Mouse (Mus musculus): ENCODE results near the gene Phldb3. TPM values are rescaled to one million over a fixed set of nuclear protein-coding genes. Genes with fewer than 3 reads are reported as not detected.
A peak's percentile ranks its signal among the peaks of the same experiment; 100 is the strongest.
"Not testable (repeated sequence)": the region's sequence is repeated elsewhere in the genome, so short reads cannot be mapped to it uniquely, and the experiment has no call there.

Phldb3 gene
- total RNA-seq, 2 experiments from 2014 or later = 1.8 to 13.5 TPM

- peak; percentile 70 for ATAC-seq (replicated peaks; ENCODE audit: poor library complexity, severe bottlenecking)
Measured at GRCm38 (mm10) chr7:24593621-24594308, 16.8 kb upstream of the Phldb3 start.

- ATAC-seq (replicated peaks; ENCODE audit: poor library complexity, severe bottlenecking) = no peak
Measured at GRCm38 (mm10) chr7:24594309-24594803, 16.2 kb upstream of the Phldb3 start.

GRCm38 (mm10) chr7:24595464-24595863, 15.1 kb upstream of the Phldb3 start:
- ATAC-seq (replicated peaks; ENCODE audit: poor library complexity, severe bottlenecking) = peak; percentile 75

- no peak for ATAC-seq (replicated peaks; ENCODE audit: poor library complexity, severe bottlenecking)
Measured at GRCm38 (mm10) chr7:24598121-24598520, 12.4 kb upstream of the Phldb3 start.

- no peak for ATAC-seq (replicated peaks; ENCODE audit: poor library complexity, severe bottlenecking)
Measured at GRCm38 (mm10) chr7:24599211-24600067, 11.1 kb upstream of the Phldb3 start.

- ATAC-seq (replicated peaks; ENCODE audit: poor library complexity, severe bottlenecking) = peak; percentile 97
Measured at GRCm38 (mm10) chr7:24600941-24601597, 9.5 kb upstream of the Phldb3 start.

GRCm38 (mm10) chr7:24605561-24605960, 5.0 kb upstream of the Phldb3 start:
- ATAC-seq (replicated peaks; ENCODE audit: poor library complexity, severe bottlenecking) = no peak

GRCm38 (mm10) chr7:24606046-24606445, 4.5 kb upstream of the Phldb3 start:
- no peak for ATAC-seq (replicated peaks; ENCODE audit: poor library complexity, severe bottlenecking)

- peak; percentile 72 for ATAC-seq (replicated peaks; ENCODE audit: poor library complexity, severe bottlenecking)
Measured at GRCm38 (mm10) chr7:24608017-24608416, 2.5 kb upstream of the Phldb3 start.

- peak; percentile 28 for ATAC-seq (replicated peaks; ENCODE audit: poor library complexity, severe bottlenecking)
Measured at GRCm38 (mm10) chr7:24608561-24608960, 2.0 kb upstream of the Phldb3 start.

GRCm38 (mm10) chr7:24610879-24611494, 424 bp downstream of the Phldb3 start:
- peak; percentile 73 for ATAC-seq (replicated peaks; ENCODE audit: poor library complexity, severe bottlenecking)

GRCm38 (mm10) chr7:24611709-24612108, 1.1 kb downstream of the Phldb3 start:
- no peak for ATAC-seq (replicated peaks; ENCODE audit: poor library complexity, severe bottlenecking)

- ATAC-seq (replicated peaks; ENCODE audit: poor library complexity, severe bottlenecking) = 0 out of 2 replicates have a peak, but pooled peaks have one; percentile 4
Measured at GRCm38 (mm10) chr7:24612308-24612910, 1.8 kb downstream of the Phldb3 start.

- no peak for ATAC-seq (replicated peaks; ENCODE audit: poor library complexity, severe bottlenecking)
Measured at GRCm38 (mm10) chr7:24614816-24615215, 4.3 kb downstream of the Phldb3 start.

GRCm38 (mm10) chr7:24617763-24618162, 7.2 kb downstream of the Phldb3 start:
- peak; percentile 82 for ATAC-seq (replicated peaks; ENCODE audit: poor library complexity, severe bottlenecking)

GRCm38 (mm10) chr7:24618374-24618773, 7.8 kb downstream of the Phldb3 start:
- not testable (repeated sequence) for ATAC-seq (replicated peaks; ENCODE audit: poor library complexity, severe bottlenecking)

- no peak for ATAC-seq (replicated peaks; ENCODE audit: poor library complexity, severe bottlenecking)
Measured at GRCm38 (mm10) chr7:24619671-24620397, 9.3 kb downstream of the Phldb3 start.

- no peak for ATAC-seq (replicated peaks; ENCODE audit: poor library complexity, severe bottlenecking)
Measured at GRCm38 (mm10) chr7:24621193-24621592, 10.6 kb downstream of the Phldb3 start.

GRCm38 (mm10) chr7:24622967-24623366, 12.4 kb downstream of the Phldb3 start:
- ATAC-seq (replicated peaks; ENCODE audit: poor library complexity, severe bottlenecking) = no peak

Data from granulocyte monocyte progenitor cell, adult 5-6 weeks (primary cell).